Mouse (Mus musculus) hindbrain, embryonic 12.5 days (tissue): ENCODE results near the gene Tmem242. TPM values are rescaled to one million over a fixed set of nuclear protein-coding genes. Genes with fewer than 3 reads are reported as not detected.
A peak's percentile ranks its signal among the peaks of the same experiment; 100 is the strongest.
"Not testable (repeated sequence)": the region's sequence is repeated elsewhere in the genome, so short reads cannot be mapped to it uniquely, and the experiment has no call there.

Source experiments
- ATAC-seq: fragments of 200-750 bp; cut with Nextera tagmentation; 2 replicates; pipeline ENCODE4 v1.8.0; 2017; ENCODE audit warnings: moderate TSS enrichment; ENCODE audit not compliant: low FRiP score
- H3K27ac ChIP-seq: fragments of 300-500 bp; sonication (generic); 2 replicates; pipeline ENCODE4 v1.5.1; 2016; ENCODE audit warnings: mild to moderate bottlenecking
- H3K27me3 ChIP-seq: fragments of 300-500 bp; sonication (generic); 2 replicates; pipeline ENCODE4 v1.6.1; 2016; ENCODE audit warnings: mild to moderate bottlenecking
- H3K36me3 ChIP-seq: fragments of 300-500 bp; sonication (generic); 2 replicates; pipeline ENCODE4 v1.6.1; 2016; ENCODE audit warnings: mild to moderate bottlenecking
- H3K4me1 ChIP-seq: fragments of 300-500 bp; sonication (generic); 2 replicates; pipeline ENCODE4 v1.6.1; 2016
- H3K4me2 ChIP-seq: fragments of 300-500 bp; sonication (generic); replicated peaks from 2 replicates; pipeline ENCODE4 v1.6.1; 2016; ENCODE audit warnings: mild to moderate bottlenecking
- H3K4me3 ChIP-seq: fragments of 300-500 bp; sonication (generic); 2 replicates; pipeline ENCODE4 v1.5.1; 2016; ENCODE audit warnings: mild to moderate bottlenecking
- H3K9ac ChIP-seq: fragments of 300-500 bp; sonication (generic); 2 replicates; pipeline ENCODE4 v1.6.1; 2016; ENCODE audit warnings: mild to moderate bottlenecking, moderate library complexity
- H3K9me3 ChIP-seq: fragments of 300-500 bp; sonication (generic); replicated peaks from 2 replicates; pipeline ENCODE4 v1.6.1; 2016; ENCODE audit warnings: mild to moderate bottlenecking
- WGBS: fragments of 180-500 bp; shearing (Covaris S2); methylation state at CpG from one replicate; pipeline ENCODE4 v1.1.7; 2016; 5-methylcytosine and 5-hydroxymethylcytosine counted together
- polyA plus RNA-seq: library from polyadenylated mRNA; unstranded; fragments of >200 nt; fragmentation: Nextera tagmentation; extraction: Ambion mirVana; gene quantifications from 2 replicates; pipeline ENCODE4 v1.2.1, GENCODE M21; 2016

The Tmem242 gene
- polyA plus RNA-seq, 1 experiment from 2014 or later: 114 TPM

- not testable (repeated sequence) for ATAC-seq
Observed at GRCm38 (mm10) chr17:5442403-5442802, 2.3 kb upstream of the Tmem242 start.

DNA sequence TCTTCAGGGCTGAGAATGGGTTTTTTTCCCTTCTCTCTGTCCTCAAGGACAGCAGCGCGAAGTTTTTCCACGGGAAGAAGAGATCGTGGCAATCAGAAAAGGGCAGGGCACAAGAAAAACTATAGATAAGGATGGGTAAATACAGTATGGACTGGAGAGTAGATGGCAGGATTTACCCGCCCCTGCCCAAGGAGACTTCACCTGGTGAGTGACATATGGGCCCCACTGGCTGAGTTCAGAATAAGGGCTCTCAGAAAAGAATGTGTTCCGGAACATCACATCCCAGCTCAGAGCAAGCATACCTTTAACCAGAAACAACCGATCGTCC is 264 bp downstream of the Tmem242 start:
- ATAC-seq: peak; percentile 62
- Histone ChIP-seq H3K9me3 (no peaks in the 10 kb centered on the region), H3K27ac (no peak overlapping the region), H3K4me3 (peak overlapping the region; percentile 59), H3K36me3 (no peaks in the 10 kb centered on the region), H3K27me3 (no peaks in the 10 kb centered on the region), H3K4me2 (peak overlapping the region; percentile 79), H3K9ac (peak overlapping the region; percentile 70), H3K4me1 (peaks cover 13% of the 10 kb centered on the region)
- WGBS: under 1% methylated on average over 8 of the region's 8 CpGs

More at GRCm38 (mm10) chr17:5442403-5442802, 2.3 kb upstream of the Tmem242 start:
- H3K36me3 ChIP-seq, H3K27me3 ChIP-seq, H3K4me2 ChIP-seq, H3K4me3 ChIP-seq, H3K9ac ChIP-seq, H3K27ac ChIP-seq, H3K9me3 ChIP-seq: not testable (repeated sequence)
- peaks cover 13% of the 10 kb centered on the region for H3K4me1 ChIP-seq
- WGBS: 79% methylated on average over 5 of the region's 5 CpGs

- no peaks in the 10 kb centered on the region for H3K9me3 ChIP-seq
- peak; percentile 68; the same call in 1 of the 2 replicates for ATAC-seq
Observed at GRCm38 (mm10) chr17:5429772-5430133, 10.3 kb downstream of the Tmem242 start.

DNA sequence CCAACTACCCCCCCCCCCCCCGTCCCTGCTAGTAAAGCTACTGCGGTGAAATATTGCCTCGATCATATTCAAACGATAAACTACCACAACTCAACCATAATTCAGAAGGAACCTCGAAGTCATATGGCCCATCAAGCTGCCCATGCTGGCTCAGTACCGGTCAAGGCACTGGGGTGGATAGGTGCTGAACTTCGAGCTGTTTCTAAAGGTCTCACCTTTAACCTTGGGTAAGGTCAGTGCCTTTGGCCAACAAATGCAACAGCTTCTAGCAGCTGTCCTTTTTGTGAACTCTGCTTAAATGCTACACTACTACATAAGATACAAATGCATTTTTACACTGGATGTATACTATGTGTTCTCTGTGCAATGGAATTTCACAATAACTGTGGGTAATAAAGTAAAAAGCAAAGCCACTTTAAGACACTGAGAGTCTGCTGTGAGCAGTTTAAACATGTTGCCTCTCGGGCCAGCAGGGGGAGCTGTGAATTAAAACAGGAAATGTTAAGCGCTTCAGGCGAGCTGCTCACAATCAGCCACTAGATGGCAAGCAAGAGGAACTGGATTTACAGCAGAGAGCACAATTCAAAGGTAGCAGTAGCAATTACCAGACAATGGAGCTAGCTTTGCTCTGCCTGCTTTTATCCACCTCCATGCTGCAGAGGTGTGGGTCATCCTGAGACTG is 10.8 kb downstream of the Tmem242 start:
- Histone ChIP-seq H3K4me2 (no peak overlapping the region), H3K4me3 (no peak overlapping the region), H3K4me1 (no peaks in the 10 kb centered on the region), H3K9me3 (no peaks in the 10 kb centered on the region), H3K9ac (no peak overlapping the region), H3K36me3 (peaks cover 23% of the 10 kb centered on the region), H3K27me3 (no peaks in the 10 kb centered on the region), H3K27ac (peak overlapping the region; percentile 37; the same call in 1 of the 2 replicates)
- peak; percentile 77 for ATAC-seq
- WGBS: 63% methylated on average over 10 of the region's 10 CpGs

More at GRCm38 (mm10) chr17:5429772-5430133, 10.3 kb downstream of the Tmem242 start:
- no peak overlapping the region for H3K4me2 ChIP-seq
- H3K9ac ChIP-seq: no peak overlapping the region
- peaks cover 23% of the 10 kb centered on the region for H3K36me3 ChIP-seq
- WGBS: 82% methylated on average over 9 of the region's 9 CpGs
- H3K27me3 ChIP-seq: no peaks in the 10 kb centered on the region
- no peak overlapping the region for H3K4me3 ChIP-seq
- H3K27ac ChIP-seq: peak overlapping the region; percentile 37; the same call in 1 of the 2 replicates
- H3K4me1 ChIP-seq: no peaks in the 10 kb centered on the region

DNA sequence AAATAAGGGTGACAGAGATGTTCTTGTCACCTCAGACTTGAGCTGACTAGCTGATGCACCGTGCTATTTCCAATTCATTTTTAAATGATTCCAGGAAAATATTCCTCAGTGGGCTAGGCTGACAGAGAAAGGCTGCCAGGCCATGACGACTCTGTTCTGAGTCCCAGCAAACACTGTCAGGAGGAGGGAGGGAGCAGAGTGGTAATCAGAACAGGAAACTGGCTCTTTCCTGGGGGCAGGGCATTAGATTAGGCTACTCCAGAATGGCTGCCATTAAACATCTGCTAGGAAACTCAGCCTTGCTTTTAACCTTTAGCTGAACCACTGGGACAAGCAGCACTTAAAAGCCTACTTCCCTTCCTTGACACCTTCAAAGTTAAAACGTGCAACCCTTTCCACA is 14.9 kb downstream of the Tmem242 start:
- WGBS: 75% methylated on average over 3 of the region's 3 CpGs
- H3K9me3 ChIP-seq: no peaks in the 10 kb centered on the region
- H3K4me1 ChIP-seq: no peaks in the 10 kb centered on the region
- no peak overlapping the region for H3K4me3 ChIP-seq
- H3K27me3 ChIP-seq: no peaks in the 10 kb centered on the region
- no peak overlapping the region for H3K9ac ChIP-seq
- no peak for ATAC-seq
- 0 out of 2 replicates have a peak, but pooled peaks cover 3% of the 10 kb centered on the region for H3K36me3 ChIP-seq
- no peak overlapping the region for H3K4me2 ChIP-seq
- no peak overlapping the region for H3K27ac ChIP-seq

DNA sequence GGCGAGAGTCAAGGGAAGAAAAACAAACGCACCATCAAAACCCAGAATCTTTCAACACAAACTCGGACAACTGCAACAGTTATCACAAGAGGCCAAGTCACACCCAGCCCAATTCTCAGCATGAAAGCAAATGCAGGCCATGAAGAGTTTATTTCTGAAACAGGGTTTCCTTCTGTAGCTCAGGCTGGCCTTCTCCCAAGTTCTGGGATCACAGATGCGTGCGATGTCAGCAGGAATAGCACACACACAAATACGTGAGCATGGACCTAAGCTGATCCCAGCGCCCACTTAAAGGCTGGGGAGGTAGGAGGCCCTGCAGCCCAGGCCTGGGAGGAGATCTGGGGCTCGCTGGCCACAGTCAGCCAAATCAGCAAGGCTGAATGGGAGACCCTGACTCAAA is 15.9 kb downstream of the Tmem242 start:
- Histone ChIP-seq H3K4me2 (no peak overlapping the region), H3K9me3 (no peaks in the 10 kb centered on the region), H3K9ac (no peak overlapping the region), H3K4me3 (no peak overlapping the region), H3K27me3 (no peaks in the 10 kb centered on the region), H3K4me1 (no peaks in the 10 kb centered on the region), H3K36me3 (peaks cover 6% of the 10 kb centered on the region; the same call in 1 of the 2 replicates), H3K27ac (no peak overlapping the region)
- ATAC-seq: no peak
- 88% methylated on average over 8 of the region's 8 CpGs for WGBS

DNA sequence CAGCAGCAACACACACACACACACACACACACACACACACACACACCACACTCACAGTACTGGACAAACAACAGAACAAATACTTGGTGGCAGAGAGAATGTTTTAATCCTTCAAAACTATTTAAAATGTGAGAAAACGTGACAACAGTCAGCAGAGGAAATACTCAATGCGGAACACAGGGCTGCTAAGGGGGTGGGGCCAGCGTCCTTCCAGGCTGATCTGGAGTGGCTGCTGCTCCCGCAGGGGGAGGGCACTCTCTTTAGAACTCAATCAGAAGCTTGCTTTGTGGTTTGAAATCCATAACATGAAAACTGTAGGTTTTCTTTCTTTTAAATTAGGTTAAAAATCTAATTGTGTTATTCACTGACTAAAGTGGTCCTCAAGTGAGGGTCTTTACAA is 18.2 kb downstream of the Tmem242 start:
- ATAC-seq: no peak
- no peak overlapping the region for H3K4me2 ChIP-seq
- H3K36me3 ChIP-seq: peaks cover 17% of the 10 kb centered on the region
- H3K4me3 ChIP-seq: no peak overlapping the region
- H3K27me3 ChIP-seq: no peaks in the 10 kb centered on the region
- no peaks in the 10 kb centered on the region for H3K9me3 ChIP-seq
- no peak overlapping the region for H3K9ac ChIP-seq
- no peak overlapping the region for H3K27ac ChIP-seq
- no peaks in the 10 kb centered on the region for H3K4me1 ChIP-seq
- 62% methylated on average over 4 of the region's 4 CpGs for WGBS

DNA sequence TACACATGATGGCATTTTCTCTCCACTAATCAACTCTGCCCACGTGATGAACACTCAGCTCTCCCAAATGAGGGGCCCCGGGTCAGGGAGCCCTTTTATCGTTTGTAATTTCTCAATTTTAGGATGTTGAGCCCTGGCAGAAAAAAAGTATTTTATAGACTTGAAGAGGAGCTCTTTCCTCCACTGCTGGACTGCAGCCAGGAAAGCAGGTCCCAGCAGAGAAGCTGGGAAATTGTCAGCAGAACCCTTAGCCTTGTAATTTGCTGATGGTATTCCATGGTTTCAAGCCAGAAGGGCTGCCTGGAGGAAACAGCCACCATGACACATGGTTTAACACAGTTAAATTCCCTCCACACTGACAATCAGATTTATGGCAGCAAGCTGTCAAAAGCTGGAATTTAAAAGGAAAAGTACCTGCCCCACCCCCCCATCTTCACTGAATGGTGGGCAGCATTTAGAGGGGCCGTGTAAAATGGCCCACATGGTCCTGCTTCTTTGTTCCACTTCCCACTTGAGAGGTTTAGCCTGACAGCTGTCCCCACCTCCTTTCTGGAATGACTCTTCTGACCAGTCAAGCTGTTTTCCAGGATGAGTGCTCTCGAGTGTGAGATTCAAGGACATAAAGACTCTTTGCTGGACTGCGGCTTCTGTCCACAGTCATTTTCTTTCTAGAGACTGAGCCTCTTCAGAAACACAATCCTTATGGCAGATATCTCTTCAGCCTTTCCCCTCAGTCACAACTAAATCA is 20.1 kb downstream of the Tmem242 start:
- WGBS: 84% methylated on average over 6 of the region's 6 CpGs
- Histone ChIP-seq H3K9me3 (no peaks in the 10 kb centered on the region), H3K36me3 (peaks cover 17% of the 10 kb centered on the region), H3K27me3 (no peaks in the 10 kb centered on the region), H3K4me3 (no peak overlapping the region), H3K9ac (no peak overlapping the region), H3K27ac (no peak overlapping the region), H3K4me1 (no peaks in the 10 kb centered on the region), H3K4me2 (no peak overlapping the region)
- ATAC-seq: no peak

- ATAC-seq: no peak
- WGBS: 87% methylated on average over 9 of the region's 9 CpGs
- peaks cover 18% of the 10 kb centered on the region for H3K36me3 ChIP-seq
- no peaks in the 10 kb centered on the region for H3K27me3 ChIP-seq
- H3K9ac ChIP-seq: no peak overlapping the region
- no peaks in the 10 kb centered on the region for H3K4me1 ChIP-seq
- H3K4me2 ChIP-seq: no peak overlapping the region
- H3K4me3 ChIP-seq: no peak overlapping the region
- no peaks in the 10 kb centered on the region for H3K9me3 ChIP-seq
- H3K27ac ChIP-seq: no peak overlapping the region
Observed at GRCm38 (mm10) chr17:5419056-5419455, 21.0 kb downstream of the Tmem242 start.

DNA sequence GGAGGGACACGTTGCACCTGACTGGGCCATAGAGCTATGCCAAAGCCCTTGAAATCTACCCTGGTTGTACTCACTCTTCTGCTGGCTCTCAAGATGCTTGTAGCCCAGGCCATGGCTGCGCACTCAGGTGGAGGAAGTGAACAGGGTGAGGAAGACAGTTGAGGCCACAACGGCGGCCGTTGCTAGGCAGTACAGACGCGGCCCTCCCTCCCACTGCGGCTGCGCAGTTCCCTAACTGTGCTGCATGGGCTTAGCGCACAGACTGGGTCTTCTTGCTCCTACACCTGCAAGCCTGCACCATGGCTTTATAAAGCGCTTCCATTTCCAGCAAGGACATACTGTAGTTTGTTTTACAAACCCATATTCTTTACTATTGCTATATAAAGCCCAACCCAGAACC is 21.5 kb downstream of the Tmem242 start, which contains the start of gene Ldhal6b:
Ldhal6b (minus strand) TSS at position 223 of the 400 bp plus-strand sequence.
- H3K36me3 ChIP-seq: peaks cover 20% of the 10 kb centered on the region
- ATAC-seq: no peak

DNA sequence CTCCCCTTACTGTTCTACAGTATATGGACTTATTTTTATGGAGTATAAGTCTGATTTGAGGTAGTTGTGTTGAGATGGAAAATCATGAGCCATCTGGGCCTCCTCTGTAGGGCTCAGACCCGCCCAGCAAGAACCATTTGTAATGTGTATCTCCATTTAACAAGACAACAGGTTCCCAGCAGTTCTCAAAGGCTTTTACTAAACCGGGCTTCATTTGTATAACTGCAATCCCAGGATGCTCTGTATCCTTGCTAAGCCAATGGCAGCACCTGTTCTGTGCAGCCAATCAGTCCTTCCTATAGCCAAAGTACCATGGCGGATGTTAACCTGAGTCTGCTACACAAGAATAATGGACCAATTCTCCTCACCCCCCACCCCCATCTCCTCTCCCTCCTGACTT is 23.5 kb downstream of the Tmem242 start:
- no peaks in the 10 kb centered on the region for H3K9me3 ChIP-seq
- H3K27ac ChIP-seq: no peak overlapping the region
- H3K36me3 ChIP-seq: peaks cover 20% of the 10 kb centered on the region
- no peaks in the 10 kb centered on the region for H3K27me3 ChIP-seq
- no peak overlapping the region for H3K9ac ChIP-seq
- no peaks in the 10 kb centered on the region for H3K4me1 ChIP-seq
- 85% methylated on average over 3 of the region's 3 CpGs for WGBS
- H3K4me3 ChIP-seq: no peak overlapping the region
- ATAC-seq: no peak
- H3K4me2 ChIP-seq: no peak overlapping the region

More for the DNA sequence above, 21.5 kb downstream of the Tmem242 start, which contains the start of gene Ldhal6b:
- H3K9me3 ChIP-seq: no peaks in the 10 kb centered on the region
- WGBS: 93% methylated on average over 11 of the region's 11 CpGs
- H3K9ac ChIP-seq: no peak within 1 kb of the TSS
- no peaks in the 10 kb centered on the region for H3K4me1 ChIP-seq
- H3K27me3 ChIP-seq: no peaks in the 10 kb centered on the region
- no peak within 1 kb of the TSS for H3K4me2 ChIP-seq
- H3K27ac ChIP-seq: no peak within 1 kb of the TSS
- no peak within 1 kb of the TSS for H3K4me3 ChIP-seq

DNA sequence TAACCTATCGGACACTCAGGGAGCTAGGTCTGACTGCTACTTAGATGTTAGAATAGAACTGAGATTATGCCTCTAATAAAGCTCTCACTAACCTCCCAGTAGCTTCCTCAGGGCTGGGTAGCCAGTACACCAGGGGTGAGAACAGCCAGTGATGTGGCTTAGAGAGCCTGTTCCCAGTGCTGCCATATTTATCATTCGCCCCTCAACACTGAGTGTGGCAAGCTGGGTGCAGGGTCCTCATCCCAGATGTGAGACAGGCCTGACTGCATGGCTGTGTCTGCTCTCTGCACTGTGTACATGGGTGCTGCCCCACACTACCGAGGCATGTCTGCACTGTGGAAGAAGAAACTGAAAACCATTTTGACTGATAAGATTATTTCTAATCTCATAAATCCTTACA is 26.0 kb downstream of the Tmem242 start:
- Histone ChIP-seq H3K4me3 (no peak overlapping the region), H3K4me1 (no peaks in the 10 kb centered on the region), H3K9me3 (no peaks in the 10 kb centered on the region), H3K27me3 (no peaks in the 10 kb centered on the region), H3K36me3 (peaks cover 26% of the 10 kb centered on the region), H3K9ac (no peak overlapping the region), H3K27ac (no peak overlapping the region), H3K4me2 (no peak overlapping the region)
- 96% methylated on average over 3 of the region's 3 CpGs for WGBS
- ATAC-seq: no peak
